Mouse (Mus musculus) lung, postnatal 0 days (tissue): ENCODE data around the gene Atp1a1.

ENCODE experiments used
- CTCF ChIP-seq: IDR thresholded peaks from 2 replicates; pipeline ENCODE4 v1.5.1; 2016; ENCODE audit warnings: antibody characterized with exemption, mild to moderate bottlenecking
- EP300 ChIP-seq: IDR thresholded peaks from 2 replicates; pipeline ENCODE4 v1.6.1; 2016; ENCODE audit warnings: antibody characterized with exemption, mild to moderate bottlenecking, control low read depth

DNA sequence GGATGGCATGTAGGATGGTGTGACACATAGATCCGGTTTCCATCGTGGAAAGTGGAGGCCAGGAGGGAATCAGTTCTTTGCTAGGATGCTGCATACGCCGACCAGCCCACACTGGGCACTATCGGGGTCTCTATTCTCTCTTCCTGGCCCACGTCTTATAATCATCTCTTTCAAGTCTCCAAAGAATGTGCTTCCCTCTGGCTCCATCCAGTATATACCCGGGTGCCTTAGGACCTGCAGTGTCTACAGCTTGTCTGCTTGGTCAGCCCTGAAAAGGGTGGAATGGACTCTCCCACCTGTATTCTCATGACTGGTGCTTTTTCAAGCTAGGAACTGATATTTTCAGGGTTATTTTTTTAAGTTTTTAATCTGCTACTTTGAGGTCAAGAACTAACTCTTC lies 1.3 kb downstream of the Atp1a1 start:
- TF ChIP-seq CTCF (no peak), EP300 (no peak)
